Mouse (Mus musculus): Measurements from ENCODE around the gene Dph3.

DNA sequence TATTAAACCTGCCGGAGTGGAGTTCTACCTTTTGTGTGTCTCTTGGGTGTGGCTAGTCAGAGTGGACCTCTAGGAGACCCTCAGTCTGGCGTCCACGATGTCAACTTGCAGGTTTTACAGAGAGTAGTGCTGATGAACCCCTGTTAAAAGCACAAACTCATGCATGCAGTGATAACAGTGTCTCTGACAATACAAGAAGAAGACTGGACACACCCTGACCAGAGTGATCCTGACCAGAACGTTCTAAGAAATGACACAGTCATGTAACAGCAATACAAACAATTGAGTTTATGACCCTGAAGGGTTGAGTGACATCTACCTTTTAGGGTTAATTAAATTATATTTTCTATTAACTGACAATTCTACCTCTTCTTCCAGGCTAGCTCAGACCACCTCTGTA lies 27.9 kb downstream of the Dph3 start:
- no peak for TF ChIP-seq GATA1 (IDR thresholded peaks at IDR 0.05; ENCODE audit: low read length)
- no peak for TF ChIP-seq TAL1 (IDR thresholded peaks at IDR 0.05; ENCODE audit: low read length)
